Mouse (Mus musculus): ENCODE data around the gene Cacna2d2.
"Not testable (repeated sequence)": the region's sequence is repeated elsewhere in the genome, so short reads cannot be mapped to it uniquely, and the experiment has no call there.

Gene Cacna2d2

DNA sequence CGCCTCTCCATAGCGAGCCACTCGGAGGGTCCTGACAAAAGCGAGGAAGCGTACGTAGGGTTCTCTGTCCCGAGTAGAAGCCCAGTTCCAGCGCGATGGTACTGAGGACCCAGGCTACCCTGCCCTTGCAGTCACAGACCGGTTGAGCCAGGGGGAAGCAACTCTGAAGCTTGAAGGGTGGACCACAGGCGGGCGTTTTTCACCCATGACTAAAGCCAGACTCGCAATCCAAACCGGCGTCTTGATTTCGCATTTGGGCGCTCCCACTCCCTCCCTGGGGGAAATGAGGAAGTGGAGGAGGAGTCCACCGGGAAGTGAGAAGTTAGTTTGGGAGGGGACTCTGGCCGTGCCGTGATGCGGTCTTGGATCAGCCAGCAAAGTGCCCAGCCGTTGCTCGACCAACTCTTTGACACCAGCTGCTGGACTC lies 155.6 kb downstream of the Cacna2d2 start:
- no peak for ATAC-seq (ENCODE audit: low TSS enrichment)

DNA sequence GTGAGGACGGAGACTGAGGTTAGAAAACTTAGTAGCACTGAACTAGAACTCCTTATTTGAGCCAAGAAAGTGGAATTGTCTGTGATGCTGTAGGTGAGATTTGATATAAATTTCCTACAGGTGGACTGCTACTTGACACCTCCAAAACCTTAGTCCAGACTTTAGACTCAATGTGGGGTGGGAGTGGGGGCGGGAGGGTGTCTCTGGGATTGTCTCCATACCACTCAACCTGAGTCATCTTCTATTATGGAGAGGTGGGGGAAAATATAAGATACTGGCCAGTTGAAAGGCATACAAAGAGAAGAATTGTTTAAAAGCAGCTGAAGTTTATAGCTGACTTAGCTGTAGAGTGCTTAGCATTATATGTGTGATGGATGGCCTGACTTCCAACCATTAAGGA lies 156.3 kb downstream of the Cacna2d2 start:
- no peak for ATAC-seq (ENCODE audit: low TSS enrichment)

DNA sequence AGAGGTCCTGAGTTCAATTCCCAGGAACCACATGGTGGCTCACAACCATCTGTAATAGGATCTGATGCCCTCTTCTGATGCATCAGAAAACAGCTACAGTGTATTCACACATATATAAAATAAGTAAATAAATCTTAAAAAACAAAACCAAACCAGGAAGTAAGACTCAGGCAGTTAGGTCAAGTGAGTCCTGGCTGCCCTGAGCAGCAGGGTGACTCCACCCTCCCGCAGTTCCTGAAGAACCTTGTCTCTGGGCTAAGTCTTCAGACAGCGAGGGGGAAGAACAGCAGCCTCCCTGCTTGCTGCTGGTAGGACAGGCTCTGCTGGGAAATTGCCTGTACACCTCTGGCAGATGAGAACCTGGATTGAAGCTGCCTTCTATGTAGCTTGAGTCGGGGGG lies 156.9 kb downstream of the Cacna2d2 start:
- ATAC-seq (ENCODE audit: low TSS enrichment) = no peak

DNA sequence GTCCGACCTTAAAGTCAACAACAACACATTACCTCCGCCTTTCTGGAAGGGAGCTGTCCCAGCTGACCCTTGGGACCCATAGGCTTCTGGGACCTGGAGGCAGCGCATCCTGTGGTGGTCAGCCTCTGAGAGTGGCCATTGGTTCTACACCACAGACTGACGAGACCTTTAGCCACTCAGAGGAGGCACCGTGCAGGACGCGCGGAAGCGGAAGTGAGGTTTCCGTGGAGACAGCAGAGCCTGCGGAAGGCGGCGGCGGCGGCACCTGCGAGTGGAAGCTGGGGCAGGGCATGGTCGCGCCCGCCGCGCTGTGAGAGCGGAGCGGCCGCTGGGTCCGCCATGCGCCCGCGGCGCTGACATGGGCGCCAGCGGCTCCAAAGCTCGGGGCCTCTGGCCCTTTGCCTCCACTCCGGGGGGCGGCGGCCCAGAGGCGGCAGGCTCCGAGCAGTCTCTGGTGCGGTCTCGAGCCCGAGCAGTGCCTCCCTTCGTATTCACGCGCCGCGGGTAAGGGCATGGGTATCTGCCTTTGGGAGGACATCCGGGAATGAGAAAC lies 163.7 kb downstream of the Cacna2d2 start, which contains the start of gene Tusc2:
Gene Tusc2 (plus strand): TSS at position 227 of the 553 bp plus-strand sequence.
- peak; percentile 96 for ATAC-seq (ENCODE audit: low TSS enrichment)

DNA sequence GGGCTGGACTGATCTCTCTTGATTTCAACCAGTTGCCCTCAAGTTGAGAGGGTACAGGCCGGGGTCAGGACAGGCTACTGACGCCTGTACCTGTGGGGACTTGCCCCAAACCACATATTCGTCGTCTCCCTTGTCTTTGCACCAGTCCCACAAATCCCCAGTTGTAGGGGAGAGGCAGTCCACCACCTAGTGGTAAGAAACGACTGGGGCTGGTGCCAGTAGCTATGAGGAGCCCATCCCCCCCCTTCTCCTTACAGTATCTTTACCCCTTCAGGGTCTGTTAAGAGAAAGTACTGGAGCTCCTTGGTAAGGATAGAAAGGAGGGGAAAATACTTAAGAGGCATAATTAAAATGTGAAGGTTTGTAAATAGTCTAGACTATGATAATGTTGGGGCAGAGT lies 166.1 kb downstream of the Cacna2d2 start:
- ATAC-seq (ENCODE audit: low TSS enrichment) = not testable (repeated sequence)

DNA sequence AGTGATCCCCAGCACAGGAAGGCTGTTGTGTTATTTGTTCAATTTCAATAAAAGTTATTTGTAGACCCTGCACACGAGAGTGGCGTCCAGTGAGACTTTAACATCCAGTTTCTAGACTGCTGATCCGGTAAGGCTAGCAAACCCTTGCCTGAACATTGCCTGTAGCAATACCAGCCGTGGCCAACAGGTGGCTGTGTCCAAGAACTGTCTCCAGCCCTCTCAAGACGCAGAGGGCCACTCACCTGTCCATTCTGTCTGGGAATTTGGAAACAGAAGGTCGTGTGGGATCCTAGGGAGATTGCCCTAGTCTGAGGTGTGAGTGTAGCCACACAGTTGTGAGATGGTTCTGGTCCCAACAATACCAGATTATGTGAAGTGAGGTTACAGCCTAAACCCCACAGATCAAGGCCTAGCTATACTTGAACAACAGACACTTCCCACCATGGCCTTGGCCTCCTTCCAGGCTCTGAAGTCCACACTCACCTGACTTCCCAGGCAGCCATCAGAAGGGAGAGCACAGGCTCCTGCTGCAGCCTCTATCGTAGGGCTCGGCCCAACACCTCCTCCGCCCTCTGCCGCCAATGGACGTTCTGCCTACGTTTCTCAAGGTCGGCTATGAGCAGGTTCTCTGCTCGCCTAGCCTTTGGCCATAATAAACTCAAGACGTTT lies 166.8 kb downstream of the Cacna2d2 start:
- ATAC-seq (ENCODE audit: low TSS enrichment) = no peak

DNA sequence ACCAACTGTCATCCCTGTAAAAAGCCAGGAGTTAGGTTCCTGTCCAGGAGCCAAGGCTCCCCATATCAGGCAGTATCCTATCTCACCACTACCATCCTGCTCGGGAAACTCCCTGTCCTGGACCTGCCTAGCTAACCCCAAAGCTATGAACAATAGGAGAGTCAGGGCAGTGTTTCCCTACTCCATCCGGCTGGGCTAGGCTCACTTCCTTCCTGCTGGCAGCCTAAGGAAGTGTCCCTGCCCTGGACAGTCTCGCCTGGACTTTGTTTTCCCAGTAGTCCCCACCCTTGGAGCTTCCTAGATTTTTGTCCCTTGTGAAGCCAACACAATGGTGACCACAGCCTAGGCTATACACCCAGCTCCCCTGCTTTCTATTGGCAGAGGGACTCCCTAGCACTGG lies 167.4 kb downstream of the Cacna2d2 start:
- no peak for ATAC-seq (ENCODE audit: low TSS enrichment)

DNA sequence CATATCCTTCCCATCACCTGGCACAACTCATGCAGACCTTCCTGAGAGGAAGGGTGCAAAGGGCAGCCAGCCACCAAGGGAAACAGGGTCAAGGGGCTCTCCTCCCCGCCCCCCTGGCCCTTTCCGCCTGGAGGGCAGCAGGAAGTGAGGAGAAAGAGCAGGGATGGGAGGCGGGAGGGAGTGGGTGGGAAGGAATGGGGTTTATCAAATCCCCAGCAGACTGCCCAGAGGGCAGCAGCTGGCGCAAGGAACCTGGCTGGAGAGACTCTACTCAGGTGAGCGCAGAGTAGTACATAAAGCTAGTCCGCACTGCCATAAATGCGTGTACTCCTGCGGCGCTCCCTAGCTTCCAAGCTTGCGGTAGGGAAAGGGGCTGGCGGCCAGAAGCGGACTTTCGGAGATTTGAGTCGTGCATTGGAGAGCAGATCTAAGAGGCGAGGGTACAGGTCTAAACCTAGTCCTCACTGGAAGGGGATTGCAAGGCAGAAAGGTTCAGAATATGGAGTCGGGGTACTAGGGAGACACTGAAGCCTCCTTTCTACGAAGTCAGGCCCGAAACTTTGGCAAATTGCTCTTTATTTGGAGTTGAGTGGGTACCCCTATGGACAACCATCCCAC lies 168.4 kb downstream of the Cacna2d2 start, which contains the start of gene Hyal2:
Gene Hyal2 (plus strand): TSS at position 244 of the 618 bp plus-strand sequence.
- ATAC-seq (ENCODE audit: low TSS enrichment) = no peak

DNA sequence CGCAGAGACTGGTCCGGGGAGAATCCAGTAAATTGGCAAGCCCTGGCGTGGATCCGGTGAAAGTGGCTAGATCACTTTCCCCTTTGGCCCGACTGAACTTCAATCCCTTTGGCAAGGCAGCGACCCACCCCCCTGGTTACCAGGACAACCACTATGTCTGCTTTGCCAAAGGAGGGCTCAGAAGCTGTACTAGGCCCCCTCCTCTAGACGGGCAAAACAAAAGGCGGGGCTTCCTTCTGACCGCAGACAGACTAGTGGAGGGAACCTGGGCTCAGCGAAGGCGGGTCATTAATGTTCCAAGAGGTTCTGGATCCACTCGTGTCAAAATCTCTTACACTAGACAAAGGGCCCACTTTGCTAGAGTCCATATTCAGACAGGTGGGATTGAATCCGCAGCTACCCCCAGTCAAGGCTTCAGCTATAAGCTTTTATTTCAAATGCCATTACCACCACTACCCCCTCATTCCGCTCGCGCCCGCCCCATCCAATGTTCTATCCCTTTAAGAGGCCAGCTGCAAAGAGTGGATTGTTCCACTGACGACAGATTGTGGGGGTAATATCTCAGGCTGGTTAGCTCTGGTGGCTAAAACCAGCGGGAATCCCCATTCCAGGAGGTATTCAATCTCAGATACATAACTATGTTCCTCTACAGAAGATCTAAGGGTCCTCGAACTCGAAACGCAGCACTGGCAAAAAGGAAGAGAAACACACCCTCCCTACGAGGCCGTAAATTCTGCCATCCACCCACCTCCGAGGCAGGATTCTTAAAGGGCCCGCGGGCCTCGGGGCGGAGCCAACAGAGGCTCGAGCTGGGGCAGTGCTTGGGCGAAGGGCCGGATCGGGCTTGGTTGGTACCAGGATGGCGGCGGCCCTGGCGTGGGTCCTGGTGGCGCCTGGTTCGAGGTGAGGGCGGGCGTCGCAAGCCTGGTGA lies 169.2 kb downstream of the Cacna2d2 start:
- peak; percentile 77 for ATAC-seq (ENCODE audit: low TSS enrichment)

DNA sequence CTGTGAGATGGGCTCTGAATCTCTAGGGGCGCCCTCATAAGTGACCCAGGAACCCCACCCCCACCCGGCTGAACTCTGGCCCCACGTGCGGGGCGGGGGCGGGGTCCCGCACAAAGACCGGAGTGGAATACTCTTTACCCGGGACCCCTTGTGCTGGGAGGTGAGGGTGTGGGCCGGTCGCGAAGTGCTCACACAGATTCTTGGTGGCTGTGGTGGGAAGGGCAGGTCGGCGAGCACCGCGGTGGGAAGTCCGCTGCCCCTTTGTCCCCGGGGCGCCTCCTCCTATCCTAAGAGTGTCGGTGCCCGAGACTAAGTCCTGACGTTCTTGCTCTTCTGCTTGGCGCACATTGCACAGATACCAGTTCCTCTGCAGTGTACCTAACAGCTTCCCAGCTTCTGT lies 169.9 kb downstream of the Cacna2d2 start:
- ATAC-seq (ENCODE audit: low TSS enrichment) = 0 out of 2 replicates have a peak, but pooled peaks have one; percentile 1

DNA sequence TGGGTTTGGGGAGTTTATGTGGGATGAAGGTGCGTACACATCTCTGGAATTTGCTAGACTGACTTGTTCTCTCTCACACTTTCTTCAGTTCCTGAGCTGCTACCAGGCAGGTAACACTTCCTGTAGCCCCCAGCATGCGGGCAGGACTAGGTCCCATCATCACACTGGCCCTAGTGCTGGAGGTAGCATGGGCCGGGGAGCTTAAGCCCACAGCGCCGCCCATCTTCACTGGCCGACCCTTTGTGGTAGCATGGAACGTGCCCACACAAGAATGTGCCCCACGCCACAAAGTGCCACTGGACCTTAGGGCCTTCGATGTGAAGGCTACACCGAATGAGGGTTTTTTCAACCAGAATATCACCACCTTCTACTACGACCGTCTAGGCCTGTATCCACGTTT lies 170.6 kb downstream of the Cacna2d2 start:
- no peak for ATAC-seq (ENCODE audit: low TSS enrichment)

DNA sequence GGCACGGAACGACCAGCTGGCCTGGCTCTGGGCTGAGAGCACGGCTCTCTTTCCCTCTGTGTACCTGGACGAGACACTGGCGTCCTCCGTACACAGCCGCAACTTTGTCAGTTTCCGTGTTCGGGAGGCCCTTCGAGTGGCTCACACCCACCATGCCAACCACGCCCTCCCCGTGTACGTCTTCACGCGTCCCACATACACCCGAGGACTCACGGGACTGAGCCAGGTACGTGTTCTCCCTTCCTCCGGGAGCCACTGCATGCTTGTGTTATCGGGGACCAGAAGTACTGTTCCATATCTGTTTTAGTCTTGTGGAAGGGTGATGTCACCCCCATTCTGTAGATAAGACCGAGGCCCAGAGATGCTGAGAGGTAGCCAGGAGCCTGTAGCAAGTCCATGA lies 171.4 kb downstream of the Cacna2d2 start:
- ATAC-seq (ENCODE audit: low TSS enrichment) = no peak

DNA sequence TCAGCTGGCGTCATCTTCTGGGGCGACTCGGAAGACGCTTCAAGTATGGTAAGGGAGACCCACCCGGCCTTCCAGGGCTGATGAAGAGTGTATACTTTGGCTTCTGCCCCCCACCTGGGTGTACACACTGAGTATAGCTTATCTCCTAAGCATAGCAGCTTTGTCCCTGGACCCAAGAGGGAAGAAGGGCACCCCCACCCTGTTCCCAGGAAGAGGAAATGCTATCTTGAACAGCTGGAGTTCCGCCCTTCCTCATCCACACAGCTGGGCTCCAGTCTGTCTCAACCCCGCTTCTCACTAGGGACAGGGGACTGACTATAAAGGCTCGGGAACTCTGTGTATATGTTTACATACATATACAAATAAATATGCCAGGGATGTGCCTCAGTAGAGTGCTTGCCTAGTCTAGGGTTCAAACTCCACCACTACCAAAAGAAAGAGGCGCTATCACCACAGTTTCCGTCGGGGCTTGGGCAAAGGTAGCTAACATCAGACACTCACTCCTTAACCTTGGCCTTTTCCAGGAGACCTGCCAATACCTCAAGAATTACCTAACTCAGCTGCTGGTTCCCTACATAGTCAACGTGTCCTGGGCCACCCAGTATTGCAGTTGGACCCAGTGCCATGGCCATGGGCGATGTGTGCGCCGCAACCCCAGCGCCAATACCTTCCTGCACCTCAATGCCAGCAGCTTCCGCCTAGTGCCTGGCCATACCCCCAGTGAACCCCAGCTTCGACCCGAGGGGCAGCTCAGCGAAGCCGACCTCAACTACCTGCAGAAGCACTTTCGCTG lies 172.3 kb downstream of the Cacna2d2 start:
- no peak for ATAC-seq (ENCODE audit: low TSS enrichment)

DNA sequence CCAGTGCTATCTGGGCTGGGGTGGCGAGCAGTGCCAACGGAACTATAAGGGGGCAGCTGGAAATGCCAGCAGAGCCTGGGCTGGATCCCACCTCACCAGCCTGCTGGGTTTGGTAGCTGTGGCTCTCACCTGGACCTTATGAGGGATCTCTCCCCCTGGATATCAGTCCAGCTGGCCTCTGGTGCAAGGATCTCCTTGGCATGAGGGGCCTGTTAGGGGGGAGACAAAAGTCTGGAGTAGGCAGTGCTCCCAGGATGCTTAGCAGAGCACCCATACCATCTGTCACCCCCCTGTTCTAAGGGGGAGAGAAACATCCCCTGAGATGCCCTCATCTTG lies 172.9 kb downstream of the Cacna2d2 start:
- no peak for ATAC-seq (ENCODE audit: low TSS enrichment)

DNA sequence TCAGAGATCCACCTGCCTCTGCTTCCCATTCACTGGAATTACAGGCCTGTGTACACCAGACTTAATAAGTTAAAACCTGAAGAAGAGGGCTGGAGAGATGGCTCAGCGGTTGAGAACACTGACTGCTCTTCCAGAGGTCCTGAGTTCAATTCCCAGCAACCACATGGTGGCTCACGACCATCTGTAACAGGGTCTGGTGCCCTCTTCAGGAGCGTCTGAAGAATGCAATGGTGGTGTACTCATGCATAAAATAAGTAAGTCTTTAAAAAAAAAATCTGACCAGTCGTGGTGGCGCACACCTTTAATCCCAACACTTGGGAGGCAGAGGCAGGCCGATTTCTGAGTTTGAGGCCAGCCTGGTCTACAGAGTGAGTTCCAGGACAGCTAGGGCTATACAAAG lies 174.4 kb downstream of the Cacna2d2 start:
- ATAC-seq (ENCODE audit: low TSS enrichment) = not testable (repeated sequence)

DNA sequence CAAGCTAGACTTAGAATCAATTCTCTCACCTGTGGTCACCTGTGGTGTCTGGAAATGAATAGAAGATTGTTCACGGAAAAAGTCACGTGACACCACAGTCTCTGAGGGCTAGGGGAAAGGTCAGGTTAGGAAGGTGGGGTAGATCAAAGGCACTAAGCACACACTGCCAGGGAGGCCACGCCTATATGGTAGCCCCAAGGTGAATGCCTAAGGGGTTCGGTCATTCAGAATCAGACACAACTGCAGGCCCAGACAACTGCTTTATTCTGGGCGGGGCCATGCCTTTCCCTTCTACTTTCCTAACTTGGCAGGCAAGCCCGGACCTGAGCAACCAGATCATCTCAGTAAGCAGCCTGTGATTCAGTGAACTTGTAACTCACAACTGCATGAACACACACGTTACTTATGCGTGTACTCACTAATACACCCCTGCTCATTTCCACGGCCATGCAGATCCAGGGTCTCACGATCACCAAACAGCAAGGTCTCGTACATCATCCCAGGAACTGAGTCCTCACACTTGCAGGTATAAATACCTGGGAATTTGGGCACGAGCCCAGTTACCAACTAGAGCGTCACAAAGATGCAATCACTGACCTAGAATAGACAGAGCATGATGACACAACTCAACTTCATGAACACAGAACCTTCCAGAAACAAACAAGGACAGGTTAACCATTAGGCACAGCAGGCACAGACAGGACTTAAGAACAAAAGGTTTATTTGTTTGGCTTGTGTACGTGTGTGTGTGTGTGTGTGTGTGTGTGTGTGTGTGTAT lies 176.4 kb downstream of the Cacna2d2 start:
- no peak for ATAC-seq (ENCODE audit: low TSS enrichment)

DNA sequence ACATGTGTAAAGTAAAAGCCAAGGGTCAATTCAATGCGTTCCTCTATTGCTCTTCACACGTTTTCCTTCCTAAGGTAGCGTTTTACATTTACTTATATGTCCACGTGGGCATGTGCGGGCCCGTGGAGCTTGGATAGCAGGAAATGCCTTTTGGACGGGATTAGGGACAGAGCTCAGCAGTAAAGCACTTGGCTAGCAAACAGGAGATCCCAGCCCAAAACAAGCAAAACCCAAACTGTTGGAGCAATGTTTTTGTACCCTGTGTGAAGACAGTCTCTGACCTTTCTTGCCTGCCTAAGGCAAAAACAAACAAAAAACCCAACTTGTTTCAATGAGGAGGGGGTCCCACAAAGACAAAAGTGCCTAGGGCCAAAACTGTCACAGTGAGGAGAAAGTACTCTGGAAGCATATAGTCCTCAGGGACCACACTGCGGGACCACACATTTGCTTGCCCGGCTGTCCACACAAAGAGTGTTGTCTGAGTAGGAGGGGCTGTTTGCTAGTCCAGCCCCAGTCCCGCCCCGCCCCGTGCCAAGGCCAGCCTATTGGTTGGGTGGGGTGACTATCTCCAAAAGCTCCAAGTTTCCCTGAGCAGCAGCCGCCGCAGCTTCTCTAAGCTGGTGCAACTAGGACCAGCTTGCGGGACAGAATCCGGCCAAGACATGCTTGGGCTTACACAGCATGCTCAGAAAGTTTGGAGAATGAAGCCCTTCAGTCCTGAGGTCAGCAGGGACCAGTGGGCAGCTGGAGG lies 177.1 kb downstream of the Cacna2d2 start, which contains the start of gene Hyal1:
Gene Hyal1 (plus strand): TSS at position 571 of the 751 bp plus-strand sequence.
- no peak for ATAC-seq (ENCODE audit: low TSS enrichment)

DNA sequence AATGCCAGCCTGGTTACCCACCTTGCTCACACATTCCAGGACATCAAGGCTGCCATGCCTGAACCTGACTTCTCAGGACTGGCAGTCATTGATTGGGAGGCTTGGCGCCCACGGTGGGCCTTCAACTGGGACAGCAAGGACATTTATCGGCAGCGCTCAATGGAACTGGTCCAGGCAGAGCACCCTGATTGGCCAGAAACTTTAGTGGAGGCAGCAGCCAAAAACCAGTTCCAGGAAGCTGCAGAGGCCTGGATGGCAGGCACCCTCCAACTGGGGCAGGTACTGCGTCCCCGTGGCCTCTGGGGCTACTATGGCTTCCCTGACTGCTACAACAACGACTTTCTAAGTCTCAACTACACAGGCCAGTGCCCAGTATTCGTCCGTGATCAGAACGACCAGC lies 178.5 kb downstream of the Cacna2d2 start:
- ATAC-seq (ENCODE audit: low TSS enrichment) = no peak

DNA sequence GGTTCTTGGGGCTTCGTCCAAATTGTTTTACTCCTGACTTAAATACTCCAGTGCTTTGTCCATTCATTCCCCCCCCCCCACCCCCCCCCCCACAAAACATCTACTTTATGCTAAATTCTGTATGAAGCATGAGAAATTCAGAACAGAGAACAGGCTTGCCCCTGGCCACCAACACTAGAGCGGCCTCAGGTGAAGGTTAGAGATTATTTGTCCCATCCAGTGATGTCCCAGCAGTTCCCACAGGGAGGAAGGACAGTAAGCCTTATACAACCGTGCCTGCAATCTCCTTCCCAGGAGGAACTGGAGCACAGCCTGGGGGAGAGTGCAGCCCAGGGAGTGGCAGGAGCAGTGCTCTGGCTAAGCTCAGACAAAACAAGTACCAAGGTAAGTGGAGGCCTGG lies 179.2 kb downstream of the Cacna2d2 start, which contains the start of gene Naa80:
Gene Naa80 (plus strand): TSS at position 301 of the 400 bp plus-strand sequence.
- no peak for ATAC-seq (ENCODE audit: low TSS enrichment)
